Mouse (Mus musculus) heart, embryonic 12.5 days (tissue): ENCODE data around the gene Gfm2. TPM values are rescaled to one million over a fixed set of nuclear protein-coding genes. Genes with fewer than 3 reads are reported as not detected.

Source experiments
- ATAC-seq: fragments of 200-750 bp; cut with Nextera tagmentation; 2 replicates; pipeline ENCODE4 v1.8.0; 2017; ENCODE audit warnings: moderate TSS enrichment, moderate library complexity; ENCODE audit not compliant: insufficient number of reproducible peaks, low FRiP score
- H3K27ac ChIP-seq: fragments of 300-500 bp; sonication (generic); 2 replicates; pipeline ENCODE4 v1.5.1; 2016; ENCODE audit warnings: mild to moderate bottlenecking, moderate library complexity; ENCODE audit not compliant: poor library complexity, severe bottlenecking
- H3K27me3 ChIP-seq: fragments of 300-500 bp; sonication (generic); replicated peaks from 2 replicates; pipeline ENCODE4 v1.6.1; 2016; ENCODE audit warnings: mild to moderate bottlenecking, moderate library complexity
- H3K36me3 ChIP-seq: fragments of 300-500 bp; sonication (generic); 2 replicates; pipeline ENCODE4 v1.6.1; 2016; ENCODE audit warnings: mild to moderate bottlenecking, moderate library complexity
- H3K4me1 ChIP-seq: fragments of 300-500 bp; sonication (generic); replicated peaks from 2 replicates; pipeline ENCODE4 v1.6.1; 2016; ENCODE audit warnings: mild to moderate bottlenecking
- H3K4me2 ChIP-seq: fragments of 300-500 bp; sonication (generic); 2 replicates; pipeline ENCODE4 v1.6.1; 2016; ENCODE audit warnings: mild to moderate bottlenecking, moderate library complexity
- H3K4me3 ChIP-seq: fragments of 300-500 bp; sonication (generic); 2 replicates; pipeline ENCODE4 v1.5.1; 2016; ENCODE audit warnings: mild to moderate bottlenecking
- H3K9ac ChIP-seq: fragments of 300-500 bp; sonication (generic); 2 replicates; pipeline ENCODE4 v1.6.1; 2016; ENCODE audit warnings: mild to moderate bottlenecking, moderate library complexity
- H3K9me3 ChIP-seq: fragments of 300-500 bp; sonication (generic); replicated peaks from 2 replicates; pipeline ENCODE4 v1.6.1; 2016; ENCODE audit warnings: mild to moderate bottlenecking, moderate library complexity
- WGBS: fragments of 180-500 bp; shearing (Covaris S2); methylation state at CpG from one replicate; pipeline ENCODE4 v1.1.7; 2016; 5-methylcytosine and 5-hydroxymethylcytosine counted together
- polyA plus RNA-seq: library from polyadenylated mRNA; unstranded; fragments of >200 nt; fragmentation: Nextera tagmentation; extraction: Ambion mirVana; gene quantifications from 2 replicates; pipeline ENCODE4 v1.2.1, GENCODE M21; 2016

Gene Gfm2
- polyA plus RNA-seq, 1 experiment from 2014 or later: 35.7 TPM

GRCm38 (mm10) chr13:97230101-97230500 is 92.4 kb downstream of the Gfm2 start:
- Histone ChIP-seq H3K4me1 (peaks cover 3% of the 10 kb centered on the region; the same call in 1 of the 2 replicates), H3K9me3 (peaks cover 7% of the 10 kb centered on the region; the same call in 1 of the 2 replicates), H3K4me2 (no peak overlapping the region), H3K27me3 (no peaks in the 10 kb centered on the region), H3K27ac (no peak overlapping the region), H3K4me3 (no peak overlapping the region), H3K9ac (no peak overlapping the region), H3K36me3 (no peaks in the 10 kb centered on the region)
- no peak for ATAC-seq
- WGBS: 73% methylated on average over 3 of the region's 3 CpGs

Other genes starting within 250 kb of the Gfm2 start
- gene Gcnt4, start 213.2 kb upstream of the Gfm2 start, polyA plus RNA-seq: 0.80 and 0.95 TPM in 2 replicates
- not detected in 2 replicates for gene 1700029F12Rik, start 103.6 kb upstream of the Gfm2 start, polyA plus RNA-seq
- 12.4 and 12.9 TPM in 2 replicates for gene Fam169a, start 70.7 kb upstream of the Gfm2 start, polyA plus RNA-seq
- gene Gm6169, start 38.7 kb upstream of the Gfm2 start, polyA plus RNA-seq: 1.9 and 3.3 TPM in 2 replicates
- 48.8 and 54.0 TPM in 2 replicates for gene Nsa2, start within 50 bp of the Gfm2 start, polyA plus RNA-seq
- 32.5 and 33.1 TPM in 2 replicates for gene Hexb, start 60.4 kb downstream of the Gfm2 start, polyA plus RNA-seq
- gene Enc1, start 103.2 kb downstream of the Gfm2 start, polyA plus RNA-seq: 4.5 and 5.7 TPM in 2 replicates